Mouse (Mus musculus) MEL (cell line): ENCODE measurements around the gene Slc25a23. TPM values are rescaled to one million over a fixed set of nuclear protein-coding genes. Genes with fewer than 3 reads are reported as not detected.

Source experiments
- DNase-seq: peaks from one replicate; pipeline ENCODE4 v3.0.0; 2011; ENCODE audit warnings: low read depth, low spot score
- H3K27ac ChIP-seq: 2 replicates; pipeline ENCODE4 v1.5.1; 2012; ENCODE audit warnings: low read depth, mild to moderate bottlenecking, control low read depth, low read length, moderate library complexity; ENCODE audit not compliant: control insufficient read depth
- H3K27me3 ChIP-seq, 2 experiments: fragments of 150-350 bp in 1 of 2; sonication (generic) in 1 of 2; 2 replicates each; pipeline ENCODE4 v1.6.1; 2012; ENCODE audit warnings: low read length in 2 of 2, mild to moderate bottlenecking in 2 of 2, improper control_type of control experiment in 1 of 2, moderate library complexity in 1 of 2; ENCODE audit not compliant: insufficient read depth in 2 of 2, control insufficient read depth in 1 of 2
- H3K36me3 ChIP-seq, 2 experiments: 2 replicates each; pipeline ENCODE4 v1.6.1; 2012 to 2014; ENCODE audit warnings: low read length in 2 of 2, improper control_type of control experiment in 1 of 2, inconsistent platforms in 1 of 2, mild to moderate bottlenecking in 1 of 2; ENCODE audit not compliant: insufficient read depth in 2 of 2, control insufficient read depth in 1 of 2
- H3K4me1 ChIP-seq, 2 experiments: fragments of 150-350 bp in 1 of 2; sonication (generic) in 1 of 2; 2 replicates each; pipeline ENCODE4 v1.6.1; 2012; ENCODE audit warnings: low read length in 2 of 2, improper control_type of control experiment in 1 of 2, mild to moderate bottlenecking in 1 of 2; ENCODE audit not compliant: insufficient read depth in 2 of 2, control insufficient read depth in 1 of 2
- H3K4me3 ChIP-seq, 2 experiments: fragments of 150-350 bp in 1 of 2; sonication (generic) in 1 of 2; 2 replicates each; pipeline ENCODE4 v1.5.1; 2012; ENCODE audit warnings: low read depth in 2 of 2, low read length in 2 of 2, mild to moderate bottlenecking in 2 of 2, moderate library complexity in 2 of 2, control low read depth in 1 of 2, improper control_type of control experiment in 1 of 2; ENCODE audit not compliant: control insufficient read depth in 1 of 2, insufficient read depth in 1 of 2
- H3K79me2 ChIP-seq: 2 replicates; pipeline ENCODE4 v1.6.1; 2012; ENCODE audit warnings: mild to moderate bottlenecking, low read length, moderate library complexity; ENCODE audit not compliant: control insufficient read depth, poor library complexity, insufficient read depth
- H3K9ac ChIP-seq: 2 replicates; pipeline ENCODE4 v1.6.1; 2012; ENCODE audit warnings: low read depth, mild to moderate bottlenecking, control low read depth, low read length, moderate library complexity; ENCODE audit not compliant: control insufficient read depth, poor library complexity, severe bottlenecking
- H3K9me3 ChIP-seq: fragments of 150-350 bp; sonication (generic); replicated peaks from 2 replicates; pipeline ENCODE4 v1.6.1; 2012; ENCODE audit warnings: mild to moderate bottlenecking, low read length, improper control_type of control experiment, moderate library complexity; ENCODE audit not compliant: insufficient read depth
- BHLHE40 ChIP-seq: IDR thresholded peaks from 2 replicates; pipeline ENCODE4 v1.6.1; 2012; ENCODE audit warnings: low read depth, mild to moderate bottlenecking, inconsistent platforms, low read length, improper control_type of control experiment, borderline replicate concordance
- ELF1 ChIP-seq: IDR thresholded peaks from 2 replicates; pipeline ENCODE4 v1.6.1; 2014; ENCODE audit warnings: low read depth, mild to moderate bottlenecking, inconsistent platforms, low read length, improper control_type of control experiment, moderate library complexity
- EP300 ChIP-seq, 2 experiments: IDR thresholded peaks; 2 replicates each; pipeline ENCODE4 v1.6.1; 2011; ENCODE audit warnings: improper control_type of control experiment in 2 of 2, low read length in 2 of 2, low read depth in 1 of 2, mild to moderate bottlenecking in 1 of 2
- ETS1 ChIP-seq: IDR thresholded peaks from 2 replicates; pipeline ENCODE4 v1.6.1; 2012; ENCODE audit warnings: low read depth, mild to moderate bottlenecking, inconsistent platforms, low read length, improper control_type of control experiment, moderate library complexity
- GABPA ChIP-seq: IDR thresholded peaks from 2 replicates; pipeline ENCODE4 v1.6.1; 2012; ENCODE audit warnings: low read depth, mild to moderate bottlenecking, inconsistent platforms, low read length, improper control_type of control experiment, moderate library complexity
- GATA1 ChIP-seq: IDR thresholded peaks from 2 replicates; pipeline ENCODE4 v1.6.1; 2011; ENCODE audit warnings: low read depth, low read length, improper control_type of control experiment
- JUND ChIP-seq: IDR thresholded peaks from 2 replicates; pipeline ENCODE4 v1.6.1; 2011; ENCODE audit warnings: low read depth, mild to moderate bottlenecking, improper control_type of control experiment, low read length
- MAZ ChIP-seq: IDR thresholded peaks from 2 replicates; pipeline ENCODE4 v1.6.1; 2012; ENCODE audit warnings: low read depth, mild to moderate bottlenecking, inconsistent platforms, low read length, improper control_type of control experiment
- MEF2A ChIP-seq: IDR thresholded peaks from 2 replicates; pipeline ENCODE4 v1.6.1; 2014; ENCODE audit warnings: low read depth, mild to moderate bottlenecking, inconsistent platforms, low read length, improper control_type of control experiment; ENCODE audit not compliant: poor library complexity, insufficient replicate concordance, severe bottlenecking; ENCODE audit errors: extremely low read depth
- MXI1 ChIP-seq: IDR thresholded peaks from 2 replicates; pipeline ENCODE4 v1.6.1; 2011; ENCODE audit warnings: mild to moderate bottlenecking, low read depth, low read length, improper control_type of control experiment
- MYB ChIP-seq: IDR thresholded peaks from 2 replicates; pipeline ENCODE4 v1.6.1; 2011; ENCODE audit warnings: mild to moderate bottlenecking, low read depth, low read length, improper control_type of control experiment
- MYC ChIP-seq: IDR thresholded peaks from 2 replicates; pipeline ENCODE4 v1.6.1; 2011; ENCODE audit warnings: low read depth, mild to moderate bottlenecking, low read length, improper control_type of control experiment, moderate library complexity
- POLR2AphosphoS5 ChIP-seq: IDR thresholded peaks from 2 replicates; pipeline ENCODE4 v1.6.1; 2012; ENCODE audit warnings: low read depth, borderline replicate concordance, mild to moderate bottlenecking, inconsistent platforms, low read length, moderate library complexity, mixed read lengths
- RAD21 ChIP-seq: IDR thresholded peaks from 2 replicates; pipeline ENCODE4 v1.6.1; 2011; ENCODE audit warnings: mild to moderate bottlenecking, low read depth, low read length, improper control_type of control experiment
- RCOR1 ChIP-seq: IDR thresholded peaks from 2 replicates; pipeline ENCODE4 v1.6.1; 2012; ENCODE audit warnings: low read depth, mild to moderate bottlenecking, inconsistent platforms, low read length, improper control_type of control experiment
- SMC3 ChIP-seq: IDR thresholded peaks from 2 replicates; pipeline ENCODE4 v1.6.1; 2011; ENCODE audit warnings: low read depth, low read length, improper control_type of control experiment
- TAL1 ChIP-seq: IDR thresholded peaks from 2 replicates; pipeline ENCODE4 v1.6.1; 2012; ENCODE audit warnings: mild to moderate bottlenecking, inconsistent platforms, low read length, moderate library complexity, mixed read lengths
- TCF12 ChIP-seq: IDR thresholded peaks from 2 replicates; pipeline ENCODE4 v1.6.1; 2014; ENCODE audit warnings: low read depth, mild to moderate bottlenecking, inconsistent platforms, low read length, improper control_type of control experiment, moderate library complexity
- USF1 ChIP-seq: IDR thresholded peaks from 2 replicates; pipeline ENCODE4 v1.6.1; 2014; ENCODE audit warnings: low read depth, mild to moderate bottlenecking, inconsistent platforms, low read length, improper control_type of control experiment, moderate library complexity
- USF2 ChIP-seq, 2 experiments: IDR thresholded peaks; 2 replicates each; pipeline ENCODE4 v1.6.1; 2011 to 2012; ENCODE audit warnings: improper control_type of control experiment in 2 of 2, low read length in 2 of 2, borderline replicate concordance in 1 of 2, inconsistent platforms in 1 of 2, low read depth in 1 of 2, mild to moderate bottlenecking in 1 of 2; ENCODE audit not compliant: insufficient read depth in 1 of 2
- ZC3H11A ChIP-seq: IDR thresholded peaks from 2 replicates; pipeline ENCODE4 v1.6.1; 2012; ENCODE audit warnings: low read depth, mild to moderate bottlenecking, inconsistent platforms, low read length, improper control_type of control experiment
- ZMIZ1 ChIP-seq: IDR thresholded peaks from 2 replicates; pipeline ENCODE4 v1.6.1; 2012; ENCODE audit warnings: low read depth, mild to moderate bottlenecking, inconsistent platforms, low read length, improper control_type of control experiment, moderate library complexity
- ZNF384 ChIP-seq: IDR thresholded peaks from 2 replicates; pipeline ENCODE4 v1.6.1; 2012; ENCODE audit warnings: low read depth, mild to moderate bottlenecking, inconsistent platforms, low read length, improper control_type of control experiment
- polyA plus RNA-seq, 2 experiments: library from polyadenylated mRNA; stranded (reverse) in 1 of 2; unstranded in 1 of 2; fragments of >175 nt in 1 of 2; fragments of >200 nt in 1 of 2; gene quantifications; 2 replicates each; pipeline versions ENCODE4 v1.2.1 to v1.2.4; 2012; ENCODE audit warnings: low replicate concordance in 2 of 2, low read depth in 1 of 2; ENCODE audit not compliant: insufficient read length in 2 of 2, insufficient read depth in 1 of 2, missing spikeins in 1 of 2
- total RNA-seq: library from RNA; depleted of rRNA; stranded (reverse); fragments of 300-350 nt; gene quantifications from 2 replicates; pipeline ENCODE4 v1.2.3, GENCODE M21; 2012

Slc25a23 gene
- total and polyA plus RNA-seq, 3 experiments: 4.9 to 60.8 TPM; not detected in 1

DNA sequence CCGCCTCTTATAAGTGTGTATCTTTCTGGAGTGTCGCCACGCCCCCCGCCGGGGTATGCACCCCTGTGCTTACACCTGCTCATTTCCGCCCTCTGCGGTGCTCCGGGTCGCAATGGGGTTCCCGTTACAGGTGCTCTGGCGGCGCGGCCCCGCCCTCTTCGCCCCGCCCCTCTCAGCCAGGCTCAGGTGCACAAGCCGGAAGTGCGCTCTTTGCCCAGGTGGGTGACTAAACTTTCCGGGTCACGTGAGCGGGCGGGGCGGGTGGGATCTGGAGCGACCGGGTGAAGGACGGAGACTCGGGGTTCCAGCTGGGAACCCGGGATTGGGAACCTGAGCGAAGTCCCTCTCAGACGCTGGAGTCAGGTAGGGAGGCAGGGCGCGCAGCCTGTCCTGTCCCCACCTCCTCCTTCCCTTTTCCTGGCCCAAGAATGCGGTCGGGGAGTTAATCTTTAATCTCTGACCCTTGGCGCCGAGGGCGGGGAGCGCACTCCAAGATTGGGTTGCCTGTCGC, 2.4 kb upstream of the Slc25a23 start:
- H3K9ac ChIP-seq: no peak overlapping the region
- DNase-seq: no peak

GRCm38 (mm10) chr17:57061069-57061468, 1.4 kb upstream of the Slc25a23 start:
- TF ChIP-seq USF1 (peak; percentile 46), ETS1 (no peak), USF2 (IDR thresholded peaks at IDR 0.05; ENCODE audit: borderline replicate concordance in 1 of 2, insufficient read depth in 1 of 2, low read depth in 1 of 2, low read length in 2 of 2) (no peak), BHLHE40 (peak; percentile 58; the same call in 1 of the 2 replicates), POLR2AphosphoS5 (no peak), ELF1 (no peak)

More for the DNA sequence above, 2.4 kb upstream of the Slc25a23 start:
- H3K27ac ChIP-seq: no peak overlapping the region
- H3K9me3 ChIP-seq: no peaks in the 10 kb centered on the region
- H3K4me1 ChIP-seq: peaks cover 2 to 23% of the 10 kb centered on the region in 2 experiments; a peak in 3 of 4 replicates
- peak overlapping the region; percentile 37 to 46 for H3K4me3 ChIP-seq
- TF ChIP-seq MYB (no peak), USF1 (peak; percentile 67), USF2 (IDR thresholded peaks at IDR 0.05; ENCODE audit: borderline replicate concordance in 1 of 2, insufficient read depth in 1 of 2, low read depth in 1 of 2, low read length in 2 of 2) (no peak), SMC3 (no peak), EP300 (IDR thresholded peaks at IDR 0.05; ENCODE audit: low read depth in 1 of 2, low read length in 2 of 2) (no peak), ZNF384 (no peak), GABPA (no peak), MYC (no peak)
- peaks cover 0 to 14% of the 10 kb centered on the region in 2 experiments; a peak in 2 of 4 replicates for H3K36me3 ChIP-seq
- H3K27me3 ChIP-seq: no peaks in the 10 kb centered on the region
- peaks cover 6% of the 10 kb centered on the region for H3K79me2 ChIP-seq

DNA sequence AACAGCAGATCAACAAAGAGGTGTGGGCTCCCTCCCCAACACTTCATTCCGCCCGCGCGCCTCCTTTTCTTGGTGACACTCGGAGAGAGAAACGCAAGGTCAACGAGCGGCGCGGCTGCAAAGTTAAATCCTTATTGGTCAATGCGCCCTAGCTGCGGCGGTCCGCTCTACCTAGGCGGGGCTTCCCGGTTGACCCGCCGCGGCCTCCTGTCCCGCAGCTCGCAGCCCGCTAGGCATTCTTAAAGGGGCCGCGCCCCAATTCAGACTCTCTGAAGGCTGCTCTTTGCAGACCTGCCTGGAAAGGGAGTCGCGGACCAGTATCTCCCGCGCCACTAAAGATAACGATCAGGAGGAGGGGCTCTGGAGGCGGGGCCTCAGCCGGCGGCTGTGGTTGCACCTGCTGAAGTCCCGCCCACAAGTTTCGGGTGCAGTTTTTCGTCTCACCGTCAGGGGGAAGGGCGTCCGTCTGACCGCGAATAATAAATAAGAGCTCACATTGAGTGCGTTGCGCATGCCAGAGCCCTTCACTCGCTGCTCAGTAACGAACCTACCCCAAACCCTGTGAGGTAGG, 653 bp upstream of the Slc25a23 start:
- Histone ChIP-seq H3K27me3 (no peaks in the 10 kb centered on the region), H3K79me2 (peaks cover 6% of the 10 kb centered on the region), H3K9ac (peak overlapping the region; percentile 90), H3K9me3 (no peaks in the 10 kb centered on the region), H3K27ac (peak overlapping the region; percentile 67), H3K4me1 (peaks cover 2 to 18% of the 10 kb centered on the region in 2 experiments; a peak in 3 of 4 replicates), H3K36me3 (peaks cover 0 to 8% of the 10 kb centered on the region in 2 experiments; a peak in 1 of 4 replicates), H3K4me3 (peak overlapping the region; percentile 51 to 67)
- peak; percentile 98 for DNase-seq
- no peak for TF ChIP-seq GABPA
- no peak for TF ChIP-seq ELF1
- TF ChIP-seq BHLHE40: no peak
- TF ChIP-seq JUND: no peak
- TF ChIP-seq MXI1: peak; percentile 28; the same call in 1 of the 2 replicates
- no peak for TF ChIP-seq MEF2A
- TF ChIP-seq RCOR1: no peak
- TF ChIP-seq TAL1: no peak
- TF ChIP-seq ZMIZ1: no peak
- TF ChIP-seq SMC3: peak; percentile 69
- TF ChIP-seq ZNF384: no peak
- no peak for TF ChIP-seq TCF12
- TF ChIP-seq MAZ: no peak; the same call in 1 of the 2 replicates
- TF ChIP-seq RAD21: peak; percentile 62
- TF ChIP-seq GATA1: peak; percentile 89
- TF ChIP-seq ZC3H11A: peak; percentile 44

More at GRCm38 (mm10) chr17:57061069-57061468, 1.4 kb upstream of the Slc25a23 start:
- peaks cover 6% of the 10 kb centered on the region for H3K79me2 ChIP-seq
- H3K36me3 ChIP-seq: peaks cover 0 to 8% of the 10 kb centered on the region in 2 experiments; a peak in 1 of 4 replicates
- no peaks in the 10 kb centered on the region for H3K9me3 ChIP-seq
- H3K9ac ChIP-seq: peak overlapping the region; percentile 40
- peaks cover 2 to 18% of the 10 kb centered on the region in 2 experiments; a peak in 3 of 4 replicates for H3K4me1 ChIP-seq
- no peak overlapping the region for H3K27ac ChIP-seq
- peak overlapping the region; percentile 1 to 46; a peak in 3 of 4 replicates for H3K4me3 ChIP-seq
- H3K27me3 ChIP-seq: no peaks in the 10 kb centered on the region
- DNase-seq: no peak
